Mouse (Mus musculus) cerebellum, adult 18-20 months (tissue): Measurements from ENCODE around the gene Pop5.

Experiments
- DNase-seq, 2 experiments: peaks; one replicate each; pipeline ENCODE4 v3.0.0; 2021

Pop5 gene

DNA sequence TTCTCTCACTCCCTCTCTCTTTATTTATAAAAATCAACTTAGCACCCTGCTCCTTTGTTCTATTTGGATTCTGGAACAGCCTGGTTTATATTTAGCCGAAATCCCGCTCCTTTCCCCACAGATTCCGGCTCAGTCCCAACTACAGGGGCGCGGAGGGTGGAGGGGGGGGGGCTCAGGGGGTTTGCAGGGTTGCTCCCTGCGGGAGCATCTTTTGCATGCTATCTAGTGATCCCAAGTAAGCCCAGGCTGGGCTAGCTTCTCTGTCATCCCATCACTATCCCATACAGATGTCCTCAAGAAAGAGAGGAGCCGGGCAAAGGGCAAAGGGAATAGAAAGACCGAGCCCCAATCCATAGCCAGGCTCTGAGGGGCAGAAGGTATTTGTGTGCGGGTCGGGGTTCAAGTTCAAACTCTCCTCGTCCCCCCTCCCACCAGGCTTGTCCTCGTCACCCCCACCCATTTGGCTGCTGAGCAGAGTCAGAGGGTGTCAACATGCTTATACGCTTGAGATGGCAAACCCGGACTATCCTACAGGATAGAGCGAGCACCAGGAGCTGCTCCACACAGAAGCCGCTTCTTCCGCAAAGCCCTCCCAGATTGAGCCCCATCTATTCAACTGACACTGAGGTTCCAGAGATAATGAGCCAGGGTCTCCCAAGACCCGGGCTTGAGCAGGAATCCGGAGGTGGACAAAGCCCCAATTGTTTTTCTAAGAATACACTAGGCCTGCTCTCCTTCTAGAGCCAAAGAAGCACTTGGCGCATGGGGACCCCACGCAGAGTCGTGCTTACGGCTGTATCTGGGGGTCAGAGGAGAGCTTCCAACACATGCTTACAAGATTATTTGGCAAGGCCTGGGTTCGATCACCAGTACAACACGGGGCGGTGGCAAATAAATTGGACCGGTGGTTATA lies 20.1 kb upstream of the Pop5 start:
- DNase-seq: peak in 1 of 2 experiments; percentile 51

DNA sequence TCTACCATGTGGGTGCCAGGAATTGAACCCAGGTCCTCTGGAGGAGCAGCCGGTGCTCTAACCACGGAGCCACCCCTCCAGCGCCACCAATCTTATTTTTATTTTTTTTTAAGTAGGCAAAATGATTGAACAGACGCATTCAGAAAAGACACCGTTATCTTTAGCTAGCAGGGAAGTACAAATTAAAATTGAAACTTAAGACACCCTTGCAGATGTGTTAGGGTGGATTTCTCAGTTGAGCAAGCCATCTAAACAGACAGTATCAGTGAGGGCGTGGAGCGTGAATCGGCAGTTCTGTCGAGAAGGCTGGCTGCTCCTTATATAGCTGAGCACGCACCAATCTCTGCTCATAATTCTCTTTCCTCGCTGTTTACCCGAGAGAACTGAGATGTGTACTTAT lies 17.6 kb upstream of the Pop5 start:
- no peak for DNase-seq

DNA sequence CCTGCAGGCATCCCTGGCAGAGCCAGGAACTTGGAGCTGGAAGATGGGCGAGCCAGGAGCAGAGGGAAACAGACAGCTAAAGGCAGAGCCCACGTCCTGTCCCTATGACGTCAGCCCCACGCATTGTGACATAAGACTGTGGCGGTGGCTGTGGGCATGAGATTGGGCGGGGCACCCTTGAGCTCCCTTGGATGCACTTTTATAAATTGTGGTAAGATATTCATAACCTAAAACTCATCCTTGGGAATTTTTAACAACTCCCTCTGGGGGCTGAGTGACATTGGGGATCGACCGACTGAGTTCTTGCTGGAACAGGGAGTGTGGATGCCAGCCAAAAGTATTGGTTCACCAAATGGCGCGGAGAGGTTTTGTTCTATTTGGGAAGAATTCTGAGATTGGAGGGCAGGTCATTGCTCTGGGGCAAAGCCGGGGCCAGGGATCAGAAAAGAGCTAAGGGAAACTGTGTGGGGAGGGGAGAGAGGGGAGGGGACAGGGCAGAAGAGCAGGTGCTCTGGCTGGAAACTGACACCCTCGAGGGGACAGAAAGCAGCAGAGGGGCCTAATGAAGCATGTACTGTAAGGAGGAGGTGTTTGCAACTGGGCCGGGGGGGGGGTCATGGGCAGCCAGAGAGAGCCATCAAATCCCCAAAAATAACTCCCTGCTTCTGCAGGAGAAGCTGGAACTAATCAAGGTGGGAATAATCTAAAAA lies 14.6 kb upstream of the Pop5 start:
- peak; percentile 70 for DNase-seq

DNA sequence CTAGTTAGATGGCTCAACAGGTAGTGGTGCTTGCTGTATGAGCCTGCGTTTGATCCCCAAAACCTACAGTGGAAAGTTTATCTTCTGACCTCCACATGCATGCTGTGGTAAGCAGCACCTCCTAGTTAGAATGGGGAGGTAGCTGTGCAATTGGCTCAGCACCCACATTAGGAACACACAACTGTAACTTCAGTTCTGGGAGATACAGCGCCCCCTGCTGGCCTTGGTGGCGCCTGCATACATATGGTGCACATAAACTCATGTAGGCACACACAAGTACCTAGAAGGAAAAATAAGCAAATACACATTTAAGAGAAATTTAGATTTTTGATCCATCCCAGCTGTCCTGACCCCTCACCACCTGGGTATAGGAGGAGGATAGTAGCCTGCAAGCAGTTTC lies 13.2 kb upstream of the Pop5 start:
- no peak for DNase-seq

DNA sequence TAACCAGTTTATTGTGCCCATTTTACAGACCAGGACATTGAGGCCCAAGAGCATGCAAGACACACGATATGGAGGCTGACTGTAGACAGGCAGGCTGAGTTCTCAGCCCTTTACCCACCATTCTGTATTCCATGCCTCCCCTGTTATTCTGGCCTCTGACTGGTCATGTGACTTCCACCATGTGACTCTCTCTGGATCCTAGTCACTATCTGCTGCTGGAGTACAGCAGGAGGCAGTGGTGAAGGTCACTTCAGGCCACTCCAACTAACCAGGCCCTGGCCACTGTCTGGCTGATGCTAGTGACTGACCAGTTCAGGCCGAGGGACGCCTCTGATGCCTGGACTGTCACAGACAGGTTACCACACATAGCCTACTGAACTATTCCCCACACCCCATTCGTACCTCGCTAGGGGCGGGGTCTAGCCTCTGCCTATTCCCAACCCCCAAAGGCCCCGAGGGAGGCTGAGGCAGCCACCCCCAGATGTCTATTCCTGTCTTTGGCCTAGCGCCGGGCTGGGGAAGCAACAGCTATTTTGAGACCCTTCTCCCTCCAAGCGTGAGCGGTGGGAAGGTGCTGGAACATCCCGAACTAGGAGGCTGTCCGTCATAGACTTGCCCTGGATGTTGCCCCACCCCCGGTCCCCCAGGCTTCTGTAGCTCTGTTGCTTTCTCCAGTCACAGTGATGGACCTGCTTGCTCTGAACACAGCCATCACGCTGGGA lies 4.6 kb upstream of the Pop5 start:
- DNase-seq: no peak

DNA sequence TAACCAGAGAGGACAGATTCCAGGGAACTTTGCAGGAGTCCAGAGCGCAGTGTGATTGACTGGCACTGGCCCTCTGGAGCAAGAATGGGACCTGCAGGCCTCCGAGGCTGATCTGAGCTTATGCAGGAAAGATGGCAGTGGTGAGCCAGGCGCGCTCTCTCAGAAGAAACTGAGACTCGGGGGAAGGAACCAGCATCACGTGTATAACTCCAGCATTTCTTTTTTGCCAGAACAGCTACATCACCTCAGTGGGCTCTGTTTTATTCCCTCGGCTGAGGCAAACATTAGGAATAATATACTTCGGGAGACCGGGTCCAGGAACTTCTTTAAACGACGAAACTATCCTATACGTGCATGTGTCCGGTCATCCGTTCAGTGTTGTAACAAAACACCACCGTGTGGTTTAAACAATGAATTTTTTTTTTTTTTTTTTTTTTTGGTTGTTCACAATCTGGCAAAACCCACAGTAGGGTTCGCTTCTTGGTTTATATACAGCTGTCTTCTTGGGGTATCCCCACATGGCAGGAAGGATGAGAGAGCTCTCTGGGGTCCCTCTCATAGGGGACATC lies 4.0 kb upstream of the Pop5 start:
- DNase-seq: no peak

DNA sequence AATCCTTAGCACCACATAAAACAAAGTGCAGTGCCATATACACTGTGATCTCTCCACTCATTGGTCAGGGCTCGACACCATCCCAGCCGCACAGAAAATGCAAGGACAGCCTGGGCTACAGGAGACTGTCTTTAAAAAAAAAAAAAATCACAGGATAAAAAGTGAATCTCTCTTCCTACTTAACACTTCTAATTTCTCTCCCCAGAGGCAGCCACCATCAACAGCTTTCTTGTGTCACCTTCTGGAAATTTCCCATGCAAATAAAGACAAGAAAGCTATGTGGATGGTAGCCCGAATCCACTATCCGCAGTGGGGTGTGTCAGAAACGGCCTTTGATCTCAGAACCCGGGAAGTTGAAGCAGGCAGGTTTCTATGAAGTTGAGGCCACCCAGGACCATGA lies 3.1 kb upstream of the Pop5 start:
- DNase-seq: no peak

DNA sequence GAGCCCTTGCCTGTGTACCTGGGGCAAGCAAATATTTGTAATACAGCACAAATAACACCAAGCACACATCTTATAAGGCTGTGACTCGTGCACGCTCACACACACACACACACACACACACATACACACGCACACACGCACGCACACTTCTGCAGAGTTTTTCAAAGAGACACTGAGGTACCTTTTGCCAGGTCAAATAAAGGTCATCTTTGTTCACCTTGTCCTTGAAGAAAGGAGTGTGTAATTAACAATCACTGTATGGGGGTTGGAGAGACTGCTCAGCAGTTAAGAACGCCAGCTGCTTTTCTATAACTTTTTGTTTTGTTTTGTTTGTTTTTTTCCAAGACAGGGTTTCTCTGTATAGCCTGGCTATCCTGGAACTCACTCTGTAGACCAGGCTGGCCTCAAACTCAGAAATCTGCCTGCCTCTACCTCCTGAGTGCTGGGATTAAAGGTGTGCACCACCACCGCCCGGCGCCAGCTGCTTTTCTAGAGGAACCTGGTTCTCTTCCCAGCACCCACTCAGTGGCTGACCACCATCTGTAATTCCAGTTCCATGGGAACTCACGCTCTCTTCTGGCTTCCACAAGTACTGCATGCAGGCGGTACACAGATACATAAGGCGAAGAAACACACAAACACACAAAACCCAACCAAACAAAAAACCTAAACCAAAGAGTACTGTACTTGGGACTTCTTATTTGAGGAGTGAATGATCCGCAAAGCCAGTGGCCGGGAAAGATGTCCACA lies 2.4 kb upstream of the Pop5 start:
- DNase-seq: no peak

DNA sequence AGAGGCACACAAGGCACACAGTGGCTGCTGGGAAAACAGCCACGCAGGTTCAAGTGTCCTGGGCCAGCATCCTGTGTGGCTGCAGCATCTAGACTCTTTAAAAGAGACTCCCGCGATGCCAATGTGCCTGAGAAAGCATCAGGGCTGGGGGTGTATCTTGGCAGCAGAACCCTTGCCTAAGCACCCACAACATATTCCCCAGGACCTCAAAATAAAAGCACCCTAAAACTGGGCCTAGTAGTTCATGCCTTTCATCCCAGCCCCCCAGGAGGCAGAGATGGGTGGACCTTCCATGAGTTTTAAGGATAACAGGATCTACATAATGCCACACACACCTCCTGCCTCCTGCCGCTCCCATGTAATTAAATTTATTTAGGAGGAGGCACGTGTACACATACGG lies 1.1 kb upstream of the Pop5 start:
- DNase-seq: no peak

DNA sequence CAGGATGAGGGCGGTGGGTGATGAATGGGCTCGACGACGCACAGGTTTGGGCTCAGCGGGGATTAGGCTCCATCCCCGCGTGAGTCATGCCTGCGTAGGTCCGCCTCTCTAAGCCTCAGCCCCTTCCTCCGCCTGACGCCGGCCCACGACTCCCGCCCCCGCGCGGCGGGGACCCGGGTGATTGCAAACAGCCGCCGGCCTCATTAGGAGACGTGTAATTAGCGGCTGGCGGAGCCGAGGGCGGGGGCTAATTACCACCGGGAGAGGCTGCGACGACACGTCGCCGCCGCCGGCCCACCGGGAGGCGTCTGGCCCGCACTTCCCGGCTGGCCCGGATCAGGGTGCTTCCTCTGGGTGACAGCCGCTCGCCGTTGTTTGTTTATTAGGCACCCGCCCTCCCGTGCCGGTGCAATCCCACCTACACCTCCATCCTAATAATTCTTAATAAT lies 289 bp upstream of the Pop5 start:
- peak; percentile 73 to 75 for DNase-seq

DNA sequence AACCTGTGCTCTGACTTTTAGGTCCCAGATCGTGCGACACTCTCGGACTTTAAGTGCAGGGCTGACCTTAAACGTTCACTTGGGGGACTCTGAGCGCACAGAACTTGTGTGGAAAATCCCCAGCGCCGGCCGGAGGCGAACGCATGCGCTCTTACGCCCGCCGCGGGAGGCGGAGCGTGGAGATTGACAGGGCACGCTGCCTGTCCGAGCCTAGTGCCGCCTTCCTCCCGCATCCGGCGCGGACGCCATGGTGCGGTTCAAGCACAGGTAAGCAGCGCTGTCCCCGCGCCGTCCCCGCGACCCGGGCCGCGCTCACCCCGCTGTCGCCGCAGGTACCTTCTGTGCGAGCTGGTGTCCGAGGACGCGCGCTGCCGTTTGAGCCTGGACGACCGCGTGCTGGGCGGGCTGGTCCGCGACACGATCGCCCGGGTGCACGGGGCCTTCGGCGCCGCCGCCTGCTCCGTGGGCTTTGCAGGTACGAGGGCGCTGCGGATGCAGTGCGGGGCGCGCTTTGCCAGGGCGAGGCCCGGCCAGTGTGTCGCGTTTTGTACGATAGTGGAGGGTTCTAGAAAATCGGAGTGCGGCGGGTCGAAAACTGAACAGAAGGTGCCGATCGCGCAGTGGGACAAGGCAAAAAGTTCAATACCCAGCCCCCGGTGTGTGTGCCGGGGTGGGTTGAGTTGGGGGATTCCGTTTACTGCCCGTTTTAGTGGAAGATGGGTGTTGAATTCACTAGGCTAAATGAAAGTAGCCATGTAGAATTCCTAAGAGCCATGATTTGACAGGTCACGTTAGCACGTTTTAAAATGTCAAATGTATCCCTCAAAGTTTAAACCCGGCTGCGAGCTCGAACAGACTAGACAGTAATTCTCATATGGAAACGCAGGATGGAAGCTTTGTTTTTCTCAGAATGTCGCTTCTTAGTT lies 2.4 kb downstream of the Pop5 start:
- peak; percentile 95 to 97 for DNase-seq

DNA sequence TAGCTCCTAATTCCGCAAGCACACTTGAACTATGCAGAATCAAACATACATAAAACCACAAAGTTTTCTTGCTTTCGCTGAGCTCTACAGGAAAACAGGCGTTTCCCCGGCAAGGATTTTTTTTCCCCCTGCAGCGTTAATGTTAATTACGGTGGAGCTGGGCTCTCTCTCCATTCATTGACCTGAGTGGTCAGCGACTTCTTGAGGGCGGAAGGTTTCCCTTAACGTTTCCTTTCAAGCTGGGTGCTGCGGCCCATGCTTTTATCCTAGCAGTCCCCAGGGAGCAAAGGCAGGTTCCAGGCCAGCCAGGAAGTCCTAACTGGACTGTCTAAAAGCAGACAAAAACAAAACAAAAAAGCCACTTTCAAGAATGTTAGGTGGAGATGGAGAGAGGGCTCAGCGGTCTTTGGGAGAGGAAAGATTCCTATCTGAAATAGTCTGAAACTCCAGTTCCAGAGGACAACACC lies 3.1 kb downstream of the Pop5 start:
- DNase-seq: no peak

DNA sequence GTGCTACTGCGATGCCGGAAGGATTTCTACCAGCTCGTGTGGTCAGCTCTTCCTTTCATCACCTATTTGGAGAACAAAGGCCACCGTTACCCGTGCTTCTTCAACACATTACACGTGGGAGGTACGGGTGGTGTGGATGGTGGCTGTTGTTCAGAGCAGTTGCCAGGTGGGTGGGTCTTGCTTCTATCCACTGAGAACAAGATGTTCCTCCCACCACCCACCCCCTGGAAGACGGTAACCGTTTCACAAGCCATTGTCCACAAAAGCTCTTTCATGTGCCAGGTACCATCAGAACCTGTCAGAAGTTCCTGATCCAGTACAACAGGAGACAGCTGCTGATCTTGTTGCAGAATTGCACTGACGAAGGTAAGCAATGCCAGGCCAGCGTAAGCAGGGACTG lies 4.6 kb downstream of the Pop5 start:
- DNase-seq: no peak

DNA sequence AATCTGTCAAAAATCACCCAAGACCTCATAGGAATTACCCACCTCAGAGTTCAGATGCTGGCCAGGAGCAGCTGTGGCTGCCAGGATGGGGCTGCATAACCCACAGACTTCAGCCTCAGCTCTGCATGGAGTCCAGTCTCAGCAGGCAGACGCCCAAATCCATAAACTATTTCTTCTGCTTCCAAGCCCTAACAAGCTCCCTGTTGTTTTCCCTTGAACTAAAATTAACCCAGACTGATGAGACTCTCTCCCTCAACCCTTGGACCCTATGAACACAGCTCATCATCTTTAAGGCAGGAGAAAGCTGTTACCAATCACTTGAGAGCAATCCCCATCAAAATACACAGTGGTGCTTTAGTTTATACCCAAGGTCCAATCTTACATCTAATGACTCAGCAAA lies 19.8 kb downstream of the Pop5 start:
- no peak for DNase-seq

DNA sequence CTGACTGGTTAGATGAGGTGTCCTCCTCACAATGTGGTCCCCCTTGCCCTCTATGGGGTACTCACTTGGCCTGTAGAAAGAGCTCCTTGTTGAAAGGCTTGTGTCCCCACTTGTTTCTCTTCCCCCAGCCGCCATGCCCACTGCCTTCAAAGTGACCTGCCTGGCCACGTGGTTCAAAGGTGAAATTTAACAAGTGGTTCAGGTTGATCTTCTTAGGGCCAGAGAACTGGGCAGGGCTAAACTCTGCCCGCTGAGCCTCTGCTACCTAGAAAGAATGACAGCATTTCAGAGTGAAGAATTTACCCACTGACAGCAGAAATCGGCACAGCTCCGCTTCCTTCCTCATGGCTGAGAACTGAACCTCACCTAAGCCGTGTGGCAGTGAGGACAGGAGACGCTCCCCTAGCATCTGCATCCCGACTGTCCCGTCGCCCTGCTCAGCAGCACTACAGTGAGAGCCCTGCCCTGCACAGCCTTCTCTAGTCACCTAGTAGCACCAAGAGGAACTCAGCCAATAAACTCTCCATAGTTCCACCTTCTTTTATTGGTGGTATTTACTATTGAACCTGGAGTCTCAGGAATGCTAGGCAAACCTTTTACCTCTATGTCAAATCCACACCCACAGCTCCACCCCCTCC lies 21.4 kb downstream of the Pop5 start:
- no peak for DNase-seq

DNA sequence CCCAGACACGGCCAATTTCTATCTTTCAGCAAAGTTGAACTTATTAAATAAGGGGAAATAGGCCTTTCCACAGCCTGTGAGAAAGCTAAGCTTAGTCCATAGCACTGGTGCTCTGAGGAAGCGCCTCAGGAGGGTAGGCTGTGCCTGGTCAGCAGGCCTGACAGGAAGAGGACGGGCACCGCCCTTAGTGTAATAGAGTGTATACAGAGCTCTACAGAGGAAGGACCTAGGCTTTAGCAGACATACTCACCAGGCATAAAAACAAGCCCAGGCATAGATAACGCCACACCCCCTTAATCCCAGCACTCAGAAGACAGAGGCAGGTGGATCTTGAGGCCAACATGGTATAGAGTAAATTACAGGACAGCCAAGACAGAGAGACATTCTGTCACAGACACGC lies 24.7 kb downstream of the Pop5 start:
- DNase-seq: no peak

DNA sequence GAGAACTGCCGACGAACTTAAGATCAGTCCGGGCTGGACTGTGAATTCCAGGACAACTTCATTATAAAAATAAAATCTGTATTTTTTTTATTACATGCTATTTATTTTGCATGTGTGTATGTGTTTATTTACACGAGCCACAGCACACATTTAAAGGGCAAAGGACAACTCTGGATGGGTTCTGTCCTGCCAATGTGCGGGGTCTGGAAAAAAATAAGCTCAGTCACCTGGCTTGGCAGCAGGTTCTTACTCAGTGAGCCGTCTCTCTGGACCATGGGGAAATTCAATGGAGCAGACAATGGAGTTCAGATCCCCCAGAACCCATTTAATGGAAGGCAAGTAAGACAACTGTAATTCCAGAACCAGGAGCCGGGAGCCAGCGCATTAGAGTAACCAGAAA lies 25.5 kb downstream of the Pop5 start:
- DNase-seq: no peak

DNA sequence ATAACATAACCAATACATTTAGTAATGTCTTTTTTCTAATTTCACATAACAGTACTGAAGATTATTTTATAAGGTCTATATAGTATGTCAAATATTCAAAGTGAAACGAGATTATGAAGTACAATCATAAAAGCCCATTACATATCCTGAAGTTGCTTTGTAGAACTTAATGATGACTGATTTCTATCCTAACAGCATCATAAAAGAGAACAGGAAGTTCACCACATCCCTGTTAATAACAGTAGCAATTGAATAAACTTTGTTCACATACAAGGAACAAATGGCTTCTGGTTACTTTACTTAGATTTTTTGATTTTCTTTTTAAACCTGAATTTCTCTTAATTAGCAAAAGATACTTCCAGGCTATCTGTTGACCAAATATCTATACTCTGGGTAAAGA lies 26.2 kb downstream of the Pop5 start:
- DNase-seq: no peak

DNA sequence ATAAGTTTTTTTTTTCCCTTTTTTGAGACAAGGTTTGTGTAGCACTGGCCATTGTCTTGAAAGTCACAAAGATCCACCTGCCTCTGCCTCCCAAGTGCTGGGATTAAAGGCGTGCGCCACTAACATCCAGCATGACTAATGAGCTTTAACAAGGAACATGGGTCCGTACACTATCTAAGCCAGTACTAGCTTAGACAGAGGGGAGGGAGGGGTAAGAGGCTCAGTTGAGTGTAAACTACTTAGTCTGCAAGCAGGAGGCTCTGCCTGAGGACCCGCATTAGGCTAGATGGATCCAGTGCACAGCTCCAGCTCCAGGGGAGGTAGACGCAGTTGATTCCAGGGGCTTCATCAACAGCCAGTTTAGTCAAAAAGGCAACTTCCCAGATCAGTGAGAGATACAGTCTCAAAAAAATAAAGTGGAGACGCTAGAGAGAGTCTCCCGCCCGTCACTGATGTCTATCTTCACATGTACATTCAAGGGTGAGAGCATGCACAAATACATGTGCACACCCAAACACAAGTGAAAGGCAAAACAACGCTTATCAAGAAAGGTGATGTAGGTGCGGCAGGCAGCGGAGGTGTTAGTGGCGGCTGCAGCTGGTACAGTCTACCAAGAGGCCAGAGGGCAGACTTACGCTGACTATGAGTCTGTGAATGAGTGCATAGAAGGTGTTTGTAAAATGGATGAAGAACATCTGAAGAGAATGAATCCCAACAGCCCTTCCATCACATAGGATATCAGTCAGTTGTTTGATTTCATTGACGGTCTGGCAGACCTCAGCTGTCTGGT lies 27.1 kb downstream of the Pop5 start:
- DNase-seq: no peak

DNA sequence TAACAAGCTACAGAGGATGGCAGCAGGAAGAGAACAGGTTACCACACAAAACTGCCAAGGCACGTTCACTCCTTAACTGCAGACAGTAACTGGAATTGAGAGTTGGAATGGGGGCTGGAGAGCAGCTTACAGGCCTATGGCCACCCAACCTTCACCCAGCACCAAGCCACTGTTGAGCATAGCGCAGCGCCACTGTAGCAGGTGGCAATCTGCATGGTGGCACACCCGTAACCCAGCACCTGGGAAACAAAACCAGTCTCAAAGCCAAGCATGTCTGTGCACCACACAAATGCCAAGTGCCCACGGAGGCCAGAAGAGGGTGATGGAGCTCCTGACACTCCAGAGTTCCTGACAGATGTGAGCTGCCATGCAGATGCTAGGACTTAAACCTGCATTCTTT lies 30.7 kb downstream of the Pop5 start:
- no peak for DNase-seq
